Mouse (Mus musculus) hindbrain, embryonic 14.5 days (tissue): ENCODE data around the gene Mical2. TPM values are rescaled to one million over a fixed set of nuclear protein-coding genes. Genes with fewer than 3 reads are reported as not detected.

Experiments
- ATAC-seq: fragments of 200-750 bp; cut with Nextera tagmentation; 2 replicates; pipeline ENCODE4 v1.8.0; 2017; ENCODE audit warnings: moderate number of reproducible peaks, mild to moderate bottlenecking, moderate TSS enrichment, moderate library complexity; ENCODE audit not compliant: low FRiP score
- DNase-seq: peaks from one replicate; pipeline ENCODE4 v3.0.0-alpha.2; 2015; ENCODE audit warnings: low spot score
- H3K27ac ChIP-seq: fragments of 300-500 bp; sonication (generic); 2 replicates; pipeline ENCODE4 v1.5.1; 2014; ENCODE audit warnings: mild to moderate bottlenecking, moderate library complexity
- H3K27me3 ChIP-seq: fragments of 300-500 bp; sonication (generic); 2 replicates; pipeline ENCODE4 v1.6.1; 2014; ENCODE audit warnings: mild to moderate bottlenecking, low read length, mixed read lengths; ENCODE audit not compliant: control insufficient read depth, insufficient read depth
- H3K36me3 ChIP-seq: fragments of 300-500 bp; sonication (generic); replicated peaks from 2 replicates; pipeline ENCODE4 v1.6.1; 2014; ENCODE audit not compliant: control insufficient read depth, insufficient read depth
- H3K4me1 ChIP-seq: fragments of 300-500 bp; sonication (generic); replicated peaks from 2 replicates; pipeline ENCODE4 v1.6.1; 2014; ENCODE audit warnings: antibody characterized with exemption, low read length, mixed read lengths; ENCODE audit not compliant: control insufficient read depth, insufficient read depth
- H3K4me2 ChIP-seq: fragments of 300-500 bp; sonication (generic); replicated peaks from 2 replicates; pipeline ENCODE4 v1.6.1; 2014; ENCODE audit warnings: mild to moderate bottlenecking, moderate library complexity
- H3K4me3 ChIP-seq: fragments of 300-500 bp; sonication (generic); replicated peaks from 2 replicates; pipeline ENCODE4 v1.5.1; 2014; ENCODE audit warnings: mild to moderate bottlenecking, low read length
- H3K9ac ChIP-seq: fragments of 300-500 bp; sonication (generic); 2 replicates; pipeline ENCODE4 v1.6.1; 2014
- H3K9me3 ChIP-seq: fragments of 300-500 bp; sonication (generic); 2 replicates; pipeline ENCODE4 v1.6.1; 2016; ENCODE audit warnings: low read length; ENCODE audit not compliant: control insufficient read depth
- WGBS: fragments of 180-500 bp; shearing (Covaris S2); extraction: QIAGEN DNeasy Blood & Tissue Kit; methylation state at CpG from one replicate; pipeline ENCODE4 v1.1.7; 2014; 5-methylcytosine and 5-hydroxymethylcytosine counted together
- polyA plus RNA-seq: library from polyadenylated mRNA; unstranded; fragments of >200 nt; fragmentation: Nextera tagmentation; extraction: Ambion mirVana; gene quantifications from 2 replicates; pipeline ENCODE4 v1.2.1, GENCODE M21; 2014

Mical2 gene
- polyA plus RNA-seq, 1 experiment from 2014 or later, result 4.0 TPM

DNA sequence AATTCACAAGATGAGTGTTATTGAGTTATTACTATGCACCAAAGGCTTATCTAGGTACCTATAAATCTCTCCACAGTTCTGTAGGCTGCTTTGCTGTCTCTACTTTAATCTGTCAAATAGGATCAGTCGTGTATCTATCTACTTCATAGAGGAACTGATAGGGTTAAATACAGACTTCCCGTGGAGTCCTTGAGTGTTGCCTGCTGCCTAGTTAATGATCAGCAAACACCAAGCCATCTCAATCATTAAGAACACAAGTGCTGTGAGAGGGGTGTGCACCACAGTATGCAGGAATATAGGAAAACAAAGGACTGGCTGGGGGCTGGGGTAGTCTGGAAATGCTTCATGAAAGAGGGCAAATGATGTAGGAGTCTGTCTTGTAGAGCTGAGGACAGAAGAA lies 50.2 kb downstream of the Mical2 start:
- Histone ChIP-seq H3K9me3 (no peaks in the 10 kb centered on the region), H3K9ac (no peak overlapping the region), H3K4me3 (no peak overlapping the region), H3K27ac (no peak overlapping the region), H3K4me2 (no peak overlapping the region), H3K27me3 (no peaks in the 10 kb centered on the region), H3K36me3 (no peaks in the 10 kb centered on the region), H3K4me1 (peaks cover 16% of the 10 kb centered on the region; the same call in 1 of the 2 replicates)
- 44% methylated on average over 2 of the region's 2 CpGs for WGBS
- no peak for DNase-seq
- no peak for ATAC-seq

DNA sequence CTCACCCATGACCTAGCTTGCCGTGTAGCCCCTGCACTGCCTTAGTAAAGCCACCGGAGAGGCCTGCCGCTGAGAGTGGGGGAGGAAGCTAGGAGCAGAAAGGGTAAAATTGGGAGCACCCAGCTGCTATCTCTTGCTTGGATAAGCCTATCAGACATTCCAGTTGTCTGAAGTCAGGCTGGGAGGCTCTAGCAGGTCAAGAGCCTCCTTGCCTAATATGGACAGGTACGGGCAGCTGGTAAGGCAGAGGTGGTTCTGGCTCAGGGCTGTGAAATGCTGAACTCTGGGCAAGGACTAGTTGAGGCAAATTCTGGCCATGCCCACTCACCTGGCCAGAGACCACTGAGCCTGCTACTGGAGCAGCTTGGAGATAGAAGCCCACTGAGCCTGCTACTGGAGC lies 51.2 kb downstream of the Mical2 start:
- 83% methylated on average over 4 of the region's 4 CpGs for WGBS
- no peak overlapping the region for H3K27ac ChIP-seq

DNA sequence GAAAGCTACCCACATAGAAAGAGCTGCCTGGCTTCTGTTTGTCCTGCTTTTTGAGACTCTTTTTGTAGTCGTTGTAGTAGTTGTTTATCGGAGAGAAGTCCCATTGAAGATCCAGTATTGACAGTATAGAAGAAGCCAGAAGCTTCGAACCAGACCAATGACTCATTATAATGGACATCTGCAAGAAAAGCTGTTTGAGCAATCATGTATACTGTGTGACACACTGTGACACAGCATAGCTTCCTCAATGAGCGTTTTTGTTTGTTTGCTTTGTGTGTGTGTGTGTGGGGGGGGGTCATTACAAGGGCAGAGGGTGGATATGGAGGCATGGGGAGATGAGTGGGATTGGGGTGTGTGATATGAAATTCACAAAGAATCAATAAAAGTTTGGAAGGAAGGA lies 53.0 kb downstream of the Mical2 start:
- Histone ChIP-seq H3K27ac (no peak overlapping the region), H3K9me3 (no peaks in the 10 kb centered on the region), H3K27me3 (no peaks in the 10 kb centered on the region), H3K36me3 (no peaks in the 10 kb centered on the region), H3K4me2 (no peak overlapping the region), H3K4me3 (no peak overlapping the region), H3K4me1 (0 out of 2 replicates have a peak, but pooled peaks cover 9% of the 10 kb centered on the region), H3K9ac (no peak overlapping the region)
- no peak for ATAC-seq
- WGBS, result 68% methylated on average over 4 of the region's 4 CpGs
- no peak for DNase-seq

More for the DNA sequence above, 51.2 kb downstream of the Mical2 start:
- ATAC-seq (no peak), DNase-seq (no peak)
- H3K4me2 ChIP-seq, result no peak overlapping the region
- no peaks in the 10 kb centered on the region for H3K9me3 ChIP-seq
- H3K4me1 ChIP-seq, result peaks cover 16% of the 10 kb centered on the region; the same call in 1 of the 2 replicates
- H3K36me3 ChIP-seq, result no peaks in the 10 kb centered on the region
- H3K27me3 ChIP-seq, result no peaks in the 10 kb centered on the region
- H3K4me3 ChIP-seq, result no peak overlapping the region
- H3K9ac ChIP-seq, result no peak overlapping the region

DNA sequence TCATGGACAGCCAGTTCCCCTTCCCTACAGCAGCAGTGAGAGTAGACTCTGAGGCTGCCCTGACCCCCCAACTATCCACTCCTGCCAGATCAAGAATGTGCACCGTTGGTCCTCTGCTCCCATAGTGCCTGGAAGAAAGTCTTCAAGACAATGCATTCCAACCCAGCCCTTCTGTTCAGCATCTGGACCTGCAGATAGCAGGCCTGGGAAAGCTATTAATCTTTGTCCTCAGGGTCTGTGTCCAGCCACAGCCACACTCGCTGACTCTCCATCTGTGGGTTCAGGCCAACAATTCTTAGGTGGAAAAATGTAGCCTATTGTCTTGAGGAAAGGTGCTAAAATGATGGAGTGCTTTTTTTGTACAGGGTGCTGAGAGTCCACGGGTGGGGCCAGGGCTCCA lies 54.8 kb downstream of the Mical2 start:
- ATAC-seq (no peak), DNase-seq (no peak)
- no peaks in the 10 kb centered on the region for H3K9me3 ChIP-seq
- H3K27ac ChIP-seq, result no peak overlapping the region
- H3K4me3 ChIP-seq, result no peak overlapping the region
- no peaks in the 10 kb centered on the region for H3K36me3 ChIP-seq
- WGBS, result 32% methylated on average over 3 of the region's 3 CpGs
- H3K4me2 ChIP-seq, result no peak overlapping the region
- no peaks in the 10 kb centered on the region for H3K4me1 ChIP-seq
- no peaks in the 10 kb centered on the region for H3K27me3 ChIP-seq
- no peak overlapping the region for H3K9ac ChIP-seq

DNA sequence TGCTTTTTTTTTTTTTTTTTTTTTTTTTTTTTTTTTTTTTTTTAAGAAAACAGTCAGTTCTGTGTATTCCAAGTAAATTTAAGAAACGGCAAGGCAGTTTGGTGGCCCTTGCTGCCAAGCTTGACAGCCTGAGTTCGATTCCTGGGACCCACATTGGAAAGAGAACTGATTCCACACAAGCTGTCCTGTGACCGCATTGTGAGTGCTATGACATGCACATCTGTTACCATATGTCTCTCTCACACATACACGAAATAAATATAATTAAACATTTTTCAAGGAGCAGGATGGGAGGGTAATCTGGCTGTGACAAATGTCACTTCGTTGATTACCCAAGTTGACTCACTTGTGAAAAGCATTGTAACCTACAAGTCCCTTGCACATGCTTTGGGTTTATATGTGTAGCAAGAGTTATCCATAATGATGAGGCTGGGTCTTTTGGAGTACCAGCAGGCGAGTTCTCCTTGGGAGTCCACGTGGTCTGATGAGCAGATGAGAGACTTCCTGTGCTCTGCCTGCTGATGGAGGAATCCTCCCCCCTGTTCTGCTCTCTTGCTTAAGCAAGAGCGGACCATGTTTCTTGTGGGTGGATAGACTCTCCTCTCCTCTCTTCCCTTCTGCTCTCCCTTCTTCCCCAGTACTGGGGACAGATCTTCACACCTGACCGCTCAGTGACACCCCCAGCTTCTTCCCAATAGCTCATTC lies 58.1 kb downstream of the Mical2 start:
- Histone ChIP-seq H3K27me3 (no peaks in the 10 kb centered on the region), H3K9ac (no peak overlapping the region), H3K4me1 (no peaks in the 10 kb centered on the region), H3K9me3 (no peaks in the 10 kb centered on the region), H3K27ac (no peak overlapping the region), H3K4me3 (no peak overlapping the region), H3K4me2 (no peak overlapping the region), H3K36me3 (no peaks in the 10 kb centered on the region)
- DNase-seq (no peak), ATAC-seq (no peak)
- WGBS, result 74% methylated on average over 9 of the region's 9 CpGs

DNA sequence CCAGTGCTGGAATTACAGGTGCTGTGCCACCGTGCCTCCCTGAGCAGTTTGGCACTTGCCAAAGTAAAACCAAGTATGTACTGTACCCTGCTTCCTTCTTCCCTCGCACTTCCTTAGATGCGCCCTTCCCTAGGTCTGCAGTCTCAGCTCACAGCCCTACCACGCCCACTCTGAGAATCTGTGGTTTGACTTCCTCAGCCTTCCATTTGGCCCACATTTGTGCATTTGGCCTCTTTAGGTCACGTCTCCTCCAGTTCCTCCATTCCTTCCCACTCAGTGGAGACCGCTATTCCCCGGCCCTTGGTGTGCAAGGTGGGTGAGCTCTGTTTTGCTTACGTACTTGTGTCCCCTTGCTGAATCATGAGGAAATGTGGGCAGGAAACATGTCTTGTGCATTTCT lies 59.9 kb downstream of the Mical2 start:
- WGBS, result 89% methylated on average over 8 of the region's 8 CpGs
- ATAC-seq, result no peak

DNA sequence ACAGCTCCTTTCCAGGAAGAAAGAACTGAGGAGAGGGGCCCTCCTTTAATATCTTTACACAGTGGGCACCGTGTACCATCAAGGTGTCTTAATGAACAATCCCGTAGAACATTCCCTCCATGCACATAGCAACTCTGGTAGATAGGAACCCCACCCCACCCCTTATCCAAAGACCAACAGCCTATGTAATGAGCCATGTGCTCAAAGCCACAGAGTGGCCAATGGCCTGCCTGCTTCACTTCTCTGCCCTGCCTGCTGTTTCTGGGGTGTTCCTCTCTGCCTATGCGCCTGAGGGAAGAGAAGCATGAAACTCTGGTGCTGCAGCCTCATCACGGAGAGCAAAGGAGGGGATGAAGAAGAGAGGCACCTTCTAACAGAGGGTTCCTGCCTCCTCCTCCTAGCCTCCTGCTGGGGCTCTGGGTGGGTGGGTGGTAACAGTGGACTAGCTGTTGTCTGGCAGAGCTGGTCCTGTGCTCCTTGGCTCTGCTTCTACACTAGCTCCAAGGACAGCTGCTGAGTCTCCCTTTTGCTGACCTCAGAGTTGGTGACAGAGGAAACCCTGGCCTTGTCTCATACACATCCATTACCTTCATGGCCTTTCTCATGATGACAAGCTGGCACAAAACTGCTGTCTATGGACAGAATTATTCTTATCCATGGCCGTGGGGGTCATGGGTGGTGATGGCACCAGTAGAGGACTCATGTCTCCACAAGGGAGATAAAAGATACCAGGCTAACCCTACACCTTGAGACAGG lies 62.9 kb downstream of the Mical2 start:
- DNase-seq (no peak), ATAC-seq (no peak)
- H3K36me3 ChIP-seq, result no peaks in the 10 kb centered on the region
- no peaks in the 10 kb centered on the region for H3K4me1 ChIP-seq
- H3K4me2 ChIP-seq, result no peak overlapping the region
- H3K27me3 ChIP-seq, result no peaks in the 10 kb centered on the region
- H3K9me3 ChIP-seq, result no peaks in the 10 kb centered on the region
- no peak overlapping the region for H3K27ac ChIP-seq
- 90% methylated on average over 5 of the region's 5 CpGs for WGBS
- no peak overlapping the region for H3K4me3 ChIP-seq
- H3K9ac ChIP-seq, result no peak overlapping the region

More for the DNA sequence above, 59.9 kb downstream of the Mical2 start:
- Histone ChIP-seq H3K4me2 (no peak overlapping the region), H3K27ac (no peak overlapping the region), H3K4me3 (no peak overlapping the region), H3K27me3 (no peaks in the 10 kb centered on the region), H3K9me3 (no peaks in the 10 kb centered on the region), H3K9ac (no peak overlapping the region), H3K36me3 (no peaks in the 10 kb centered on the region), H3K4me1 (no peaks in the 10 kb centered on the region)
- no peak for DNase-seq

DNA sequence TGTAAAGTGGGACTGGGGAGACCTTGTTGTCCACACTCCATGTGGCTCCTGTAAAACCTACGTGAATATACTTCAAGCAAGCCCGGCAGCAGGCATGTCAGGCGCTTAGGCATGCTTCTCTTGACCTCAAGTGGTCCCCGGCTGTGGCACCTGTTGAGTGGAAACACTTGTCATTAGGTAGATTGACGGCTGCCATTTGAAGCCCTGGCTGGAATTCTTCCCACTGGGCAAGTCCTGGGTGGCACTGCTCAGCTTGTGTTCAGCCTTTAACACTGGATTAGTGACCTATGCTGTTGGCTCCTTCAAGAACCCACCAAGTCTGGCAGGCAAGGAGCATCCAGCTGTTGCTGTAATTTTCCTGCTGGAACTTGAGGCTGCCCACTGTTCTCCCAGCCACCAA lies 63.9 kb downstream of the Mical2 start:
- DNase-seq (no peak), ATAC-seq (no peak)
- Histone ChIP-seq H3K9ac (no peak overlapping the region), H3K36me3 (no peaks in the 10 kb centered on the region), H3K27ac (no peak overlapping the region), H3K27me3 (no peaks in the 10 kb centered on the region), H3K4me2 (no peak overlapping the region), H3K4me3 (no peak overlapping the region), H3K4me1 (no peaks in the 10 kb centered on the region), H3K9me3 (no peaks in the 10 kb centered on the region)
- WGBS, result 76% methylated on average over 5 of the region's 5 CpGs

DNA sequence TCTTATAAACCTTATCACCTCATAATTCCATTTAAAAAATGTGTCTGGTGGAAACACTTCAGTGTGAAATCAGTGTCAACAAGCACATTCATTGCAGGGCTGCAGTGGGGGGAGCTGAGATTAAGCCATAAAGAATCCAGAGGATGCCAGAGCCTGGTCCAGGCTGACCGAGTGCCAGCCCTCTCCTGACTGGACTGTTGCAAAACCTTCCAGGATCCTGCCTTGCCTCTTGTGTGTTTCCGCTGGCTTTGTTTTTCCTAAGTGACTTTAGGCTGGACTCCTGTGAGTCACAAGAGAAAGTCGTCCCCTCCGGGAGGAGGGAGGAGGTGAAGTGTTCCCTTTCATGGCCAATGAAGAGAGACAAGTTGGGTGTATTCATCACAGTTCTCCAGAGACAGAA lies 64.3 kb downstream of the Mical2 start:
- no peak for ATAC-seq

More for the DNA sequence above, 64.3 kb downstream of the Mical2 start:
- 39% methylated on average over 4 of the region's 4 CpGs for WGBS
- Histone ChIP-seq H3K9me3 (no peaks in the 10 kb centered on the region), H3K4me1 (no peaks in the 10 kb centered on the region), H3K9ac (no peak overlapping the region), H3K27me3 (no peaks in the 10 kb centered on the region), H3K4me3 (no peak overlapping the region), H3K36me3 (no peaks in the 10 kb centered on the region), H3K4me2 (no peak overlapping the region), H3K27ac (no peak overlapping the region)
- DNase-seq, result no peak
